Mouse (Mus musculus): ENCODE results near the gene Olfr218. TPM values are rescaled to one million over a fixed set of nuclear protein-coding genes. Genes with fewer than 3 reads are reported as not detected.
"Not testable (repeated sequence)": the region's sequence is repeated elsewhere in the genome, so short reads cannot be mapped to it uniquely, and the experiment has no call there.

Gene Olfr218
- total RNA-seq (2021) = not detected
- long read RNA-seq, experiment 1 = 0 reads
- long read RNA-seq, experiment 2 = 0 reads

DNA sequence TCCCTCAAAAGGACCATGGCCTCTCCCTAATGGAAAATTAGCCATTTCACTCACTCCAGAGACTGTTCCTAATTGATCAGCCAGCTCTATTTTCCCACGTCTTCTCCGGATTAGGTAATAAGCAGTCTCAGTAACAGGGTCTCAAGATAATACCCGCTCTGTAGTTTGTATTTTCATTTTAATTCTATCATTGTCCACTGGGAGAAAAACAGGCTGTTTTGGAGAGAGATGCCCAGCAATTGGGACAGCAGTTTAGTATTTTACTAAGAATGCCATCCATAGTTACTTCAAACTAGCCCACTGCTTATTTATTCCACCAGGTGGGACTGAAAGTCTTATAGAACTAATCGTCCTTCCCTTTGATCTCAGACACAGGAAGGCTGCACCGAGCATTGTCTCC, at the start of gene Olfr218:
Gene Olfr218 (plus strand): TSS at position 301 of the 400 bp plus-strand sequence.
- no peak for DNase-seq

DNA sequence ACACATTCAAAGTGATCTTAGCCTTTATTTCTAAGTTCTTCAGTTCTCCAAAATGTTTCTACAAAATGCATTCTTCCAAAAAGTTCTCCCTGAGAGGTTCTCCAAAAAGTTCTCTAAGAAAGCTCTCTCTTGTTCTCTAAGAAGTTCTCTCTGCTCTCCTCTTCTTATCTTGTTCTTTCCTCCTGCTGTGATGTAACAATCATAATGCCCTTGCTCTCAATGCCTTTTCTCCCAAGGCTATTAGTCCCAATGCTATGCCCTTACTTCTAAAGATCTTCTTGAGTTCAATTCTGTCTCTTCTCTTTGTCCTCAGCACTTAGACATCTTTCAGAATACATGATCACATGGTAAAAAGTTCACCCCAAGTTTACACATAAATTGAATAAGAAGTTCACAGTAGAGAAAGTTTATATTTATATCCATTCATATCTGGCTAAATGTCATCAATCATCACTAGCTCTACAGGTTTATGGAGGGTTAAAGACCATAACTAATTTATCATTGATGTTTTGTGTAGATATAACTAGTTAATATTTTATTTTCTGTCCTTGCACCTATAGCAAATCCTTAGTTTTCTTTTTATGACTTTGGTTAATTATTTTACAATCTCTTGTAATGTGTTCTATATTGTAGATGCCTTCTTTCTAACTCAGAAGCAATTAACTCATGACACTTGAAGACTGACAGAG, 23.3 kb upstream of the Olfr218 start:
- DNase-seq = no peak

DNA sequence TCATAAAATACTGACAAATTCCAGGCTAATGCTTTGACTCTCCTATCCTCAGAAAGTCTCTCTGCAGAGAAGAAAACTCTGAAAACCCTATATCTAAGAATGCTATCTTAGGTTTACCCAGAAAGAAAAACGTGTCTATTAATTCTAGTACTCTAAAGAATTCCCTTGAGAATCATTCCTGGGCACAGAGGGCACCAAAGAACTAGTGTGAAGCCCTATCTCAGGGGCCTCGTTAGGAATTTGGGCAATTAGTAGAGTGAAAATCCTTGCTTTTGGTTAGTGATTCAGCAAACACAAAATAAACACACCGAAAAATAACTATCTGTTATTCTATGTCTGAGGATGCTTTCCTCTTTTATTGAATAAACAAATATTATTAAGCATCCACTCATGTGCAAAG, 7.1 kb upstream of the Olfr218 start, which contains the start of gene Olfr1406:
Gene Olfr1406 (minus strand): TSS at position 101 of the 400 bp plus-strand sequence.
- no peak for DNase-seq

DNA sequence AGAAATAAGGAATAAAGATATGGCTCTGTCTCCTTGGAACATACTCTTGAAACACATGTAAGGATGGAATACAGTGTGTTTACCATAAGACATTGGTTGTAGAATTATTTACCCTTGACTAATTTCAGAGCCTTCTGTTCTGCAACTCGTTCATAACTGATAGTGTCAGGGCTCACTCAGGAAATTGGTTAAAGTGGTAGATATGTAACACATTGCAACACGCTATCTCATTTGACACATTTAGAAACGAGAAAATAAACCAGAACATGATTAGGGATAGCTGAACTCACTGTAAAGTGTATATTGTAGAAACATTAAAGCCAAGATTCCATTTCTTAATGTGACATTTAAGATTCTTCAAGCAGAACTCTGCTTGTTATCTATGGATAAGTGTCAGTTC, 5.5 kb upstream of the Olfr218 start:
- DNase-seq = no peak

DNA sequence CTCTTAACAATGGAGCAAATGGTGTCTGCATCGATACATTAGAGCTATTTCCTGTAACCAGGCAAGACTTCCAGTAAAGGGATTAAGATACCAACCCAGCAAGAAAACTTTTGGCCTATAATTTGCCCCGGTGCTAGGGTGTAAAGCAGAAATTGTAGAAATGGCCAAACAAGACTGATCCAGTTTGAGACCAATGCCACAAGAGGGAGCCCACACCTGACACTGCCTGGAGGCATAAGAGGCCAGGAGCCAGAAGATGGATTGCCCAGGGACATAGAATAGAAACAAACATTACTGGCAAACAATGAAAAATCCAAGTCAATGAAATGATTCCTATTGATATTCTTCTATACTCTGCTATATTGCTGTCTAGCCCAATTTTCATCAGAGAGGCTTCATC, 1.2 kb upstream of the Olfr218 start:
- no peak for DNase-seq

DNA sequence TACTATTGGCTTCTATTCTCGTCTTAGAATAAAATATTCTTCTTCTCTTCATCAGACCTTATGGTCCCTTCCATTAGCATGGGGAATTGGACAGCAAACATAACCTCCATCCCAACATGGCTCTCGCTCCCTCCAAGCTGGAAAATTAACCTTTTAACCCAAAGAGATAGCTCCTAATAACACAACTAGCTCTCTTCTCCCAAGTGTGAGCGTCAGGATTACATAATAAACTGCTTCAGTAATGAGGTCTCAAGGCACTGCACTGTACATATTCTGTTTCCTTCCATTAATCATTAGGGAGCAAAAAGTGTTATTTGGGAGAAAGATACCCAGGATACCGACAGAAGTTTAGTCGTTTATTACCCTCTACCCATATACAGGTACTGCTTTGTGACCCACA, 14.5 kb downstream of the Olfr218 start, which contains the start of gene Olfr1404:
Gene Olfr1404 (plus strand): TSS at position 301 of the 400 bp plus-strand sequence.
- no peak for DNase-seq

DNA sequence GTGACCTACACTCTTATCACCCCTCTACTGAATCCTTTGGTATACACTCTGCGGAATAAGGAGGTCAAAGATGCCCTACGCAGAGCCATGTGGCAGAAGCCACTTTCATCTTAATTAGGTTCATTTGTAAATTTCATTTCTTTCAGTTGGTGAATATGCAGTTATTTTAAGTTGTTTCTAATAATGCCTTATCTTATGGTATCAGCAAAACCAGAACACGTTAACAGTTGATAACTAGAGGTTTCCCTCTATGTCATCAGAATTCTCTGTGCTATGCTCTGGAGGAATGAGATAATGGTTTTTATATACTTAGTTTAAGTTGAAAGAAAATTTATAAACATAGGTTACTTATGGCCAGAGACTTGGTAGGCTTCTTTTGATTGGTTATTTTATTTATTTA, 18.9 kb downstream of the Olfr218 start:
- DNase-seq = no peak

DNA sequence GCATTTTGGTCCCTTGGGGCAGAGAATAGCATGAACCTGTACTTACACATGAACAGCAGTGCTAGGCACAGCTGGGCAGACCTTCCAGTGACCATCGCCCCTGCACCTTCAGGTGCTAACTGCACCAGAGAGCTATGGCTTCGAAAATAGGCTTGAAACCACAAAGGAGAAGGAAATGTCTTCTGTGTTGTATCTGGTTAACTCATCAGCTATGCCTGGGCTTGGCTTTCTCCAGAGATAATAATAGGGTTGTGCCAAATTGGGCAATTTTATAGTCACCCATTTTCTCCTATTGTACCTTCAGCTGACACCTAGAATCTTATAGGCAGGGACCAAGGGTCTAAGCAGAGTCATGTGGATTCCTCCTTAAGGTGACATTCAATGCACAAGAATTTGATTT, 29.5 kb downstream of the Olfr218 start, which contains the start of gene Fcer1a:
Gene Fcer1a (minus strand): TSS at position 134 of the 400 bp plus-strand sequence.
- DNase-seq = no peak

DNA sequence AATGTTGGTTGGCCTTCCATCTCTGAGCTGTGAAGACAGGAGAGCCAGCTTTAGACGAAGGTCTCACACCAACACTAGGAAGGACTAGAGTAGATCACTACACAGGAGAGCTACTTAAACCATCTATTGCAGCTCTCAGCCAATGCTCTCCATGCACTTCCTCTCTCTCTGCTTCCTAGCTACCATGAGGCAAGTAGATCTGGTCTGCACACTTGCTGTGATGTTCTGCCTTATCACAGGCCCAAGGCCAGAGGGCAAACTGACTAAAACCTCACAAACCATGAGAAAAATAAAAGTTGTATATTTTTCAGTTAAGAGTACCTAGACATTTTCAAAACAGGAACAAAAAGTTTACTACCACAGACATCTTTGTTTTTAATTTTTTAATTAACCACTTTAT, 39.4 kb downstream of the Olfr218 start:
- not testable (repeated sequence) for DNase-seq

DNA sequence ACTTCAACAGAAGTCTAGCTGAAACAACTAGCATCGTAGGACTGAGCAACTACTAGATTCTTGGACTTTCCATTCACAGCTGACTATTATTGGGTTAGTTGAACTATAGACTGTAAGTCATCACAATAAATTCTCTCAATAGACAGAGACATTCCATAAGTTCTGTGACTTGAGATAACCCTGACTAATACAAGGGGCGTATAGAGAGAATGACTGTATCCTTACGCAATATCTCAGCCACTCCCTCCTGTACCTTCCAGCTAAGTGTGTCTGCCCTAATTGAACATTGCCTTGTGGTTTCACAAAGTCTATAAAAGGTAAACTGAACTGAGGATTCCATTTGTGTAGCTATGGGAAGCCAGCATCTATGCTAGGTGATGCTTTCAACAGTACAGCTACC, 52.3 kb downstream of the Olfr218 start:
- no peak for DNase-seq

Other genes starting within 250 kb of the Olfr218 start
- gene Olfr16, start 247.4 kb upstream of the Olfr218 start, total RNA-seq (2021) = not detected
- gene Olfr1408, start 60.4 kb upstream of the Olfr218 start, total RNA-seq (2021) = not detected
- not detected for gene Olfr1406, start 7.2 kb upstream of the Olfr218 start, total RNA-seq (2021)
- not detected for gene Olfr1404, start 14.6 kb downstream of the Olfr218 start, total RNA-seq (2021)
- gene Fcer1a, start 29.4 kb downstream of the Olfr218 start, total RNA-seq (2021) = not detected
- not detected for gene Olfr418, start 68.2 kb downstream of the Olfr218 start, total RNA-seq (2021)
- gene Mptx2, start 80.0 kb downstream of the Olfr218 start, total RNA-seq (2021) = not detected
- gene Ackr1, start 135.9 kb downstream of the Olfr218 start, total RNA-seq (2021) = 1 to 10 TPM; 4.5 to 5.5 TPM
- gene Aim2, start 153.1 kb downstream of the Olfr218 start, total RNA-seq (2021) = 1 to 10 TPM; 3.4 to 5.1 TPM
- 10 to 100 TPM; 13.5 to 19.4 TPM for gene Cadm3, start 169.9 kb downstream of the Olfr218 start, total RNA-seq (2021)

Measured in adrenal gland, postnatal 10 days (tissue).